Mouse (Mus musculus): ENCODE results near the gene Ccdc149. TPM values are rescaled to one million over a fixed set of nuclear protein-coding genes. Genes with fewer than 3 reads are reported as not detected.

The Ccdc149 gene
- polyA plus RNA-seq, 1 experiment = not detected

GRCm38 (mm10) chr5:52429731-52430480 lies 41.4 kb downstream of the Ccdc149 start:
- H3ac ChIP-seq (ENCODE audit: control insufficient read depth, insufficient read length) = no peak overlapping the region
- TF ChIP-seq TCF12 (IDR thresholded peaks at IDR 0.05; ENCODE audit: insufficient read depth, poor library complexity, severe bottlenecking) (no peak), CEBPB (IDR thresholded peaks at IDR 0.05; ENCODE audit: insufficient read depth, poor library complexity, severe bottlenecking) (no peak), POLR2AphosphoS2 (IDR thresholded peaks at IDR 0.05; ENCODE audit: insufficient read length, low read depth) (no peak), E2F4 (IDR thresholded peaks at IDR 0.05; ENCODE audit: insufficient read depth) (no peak), MAX (IDR thresholded peaks at IDR 0.05; ENCODE audit: low read depth) (no peak), REST (IDR thresholded peaks at IDR 0.05; ENCODE audit: insufficient read depth, insufficient read length) (no peak), POLR2A (IDR thresholded peaks at IDR 0.05; ENCODE audit: insufficient read length, low read depth) (no peak), MYOG (IDR thresholded peaks at IDR 0.05; ENCODE audit: control insufficient read depth in 1 of 3, insufficient read depth in 1 of 3, insufficient read length in 2 of 3, low read depth in 2 of 3) (no peak), MYOD1 (IDR thresholded peaks at IDR 0.05; ENCODE audit: control insufficient read depth in 1 of 3, insufficient read length in 2 of 3, low read depth in 2 of 3) (no peak), TCF3 (IDR thresholded peaks at IDR 0.05; ENCODE audit: insufficient read length, low read depth) (no peak), USF1 (IDR thresholded peaks at IDR 0.05; ENCODE audit: low read depth) (no peak), SRF (IDR thresholded peaks at IDR 0.05; ENCODE audit: control insufficient read depth, insufficient read length, low read depth) (no peak)
- peaks cover 4% of the 10 kb centered on the region for H3K27me3 ChIP-seq (ENCODE audit: control insufficient read depth, insufficient read depth, insufficient read length)
- no peaks in the 10 kb centered on the region for H3K79me2 ChIP-seq (ENCODE audit: control insufficient read depth, insufficient read depth)
- no peaks in the 10 kb centered on the region for H3K36me3 ChIP-seq (ENCODE audit: control insufficient read depth, insufficient read depth)
- H3K4me2 ChIP-seq (ENCODE audit: low read depth) = no peak overlapping the region
- H3K4me3 ChIP-seq = no peak overlapping the region

- no peak overlapping the region for H3K4me2 ChIP-seq (ENCODE audit: low read depth)
- no peaks in the 10 kb centered on the region for H3K36me3 ChIP-seq (ENCODE audit: control insufficient read depth, insufficient read depth)
- H3K79me2 ChIP-seq (ENCODE audit: control insufficient read depth, insufficient read depth) = no peaks in the 10 kb centered on the region
- H3K27me3 ChIP-seq (ENCODE audit: control insufficient read depth, insufficient read depth, insufficient read length) = peaks cover 4% of the 10 kb centered on the region
- H3K4me3 ChIP-seq = no peak overlapping the region
- TF ChIP-seq MYOD1 (IDR thresholded peaks at IDR 0.05; ENCODE audit: control insufficient read depth in 1 of 3, insufficient read length in 2 of 3, low read depth in 2 of 3) (no peak), TCF12 (IDR thresholded peaks at IDR 0.05; ENCODE audit: insufficient read depth, poor library complexity, severe bottlenecking) (no peak), TCF3 (IDR thresholded peaks at IDR 0.05; ENCODE audit: insufficient read length, low read depth) (no peak), E2F4 (IDR thresholded peaks at IDR 0.05; ENCODE audit: insufficient read depth) (no peak), POLR2A (IDR thresholded peaks at IDR 0.05; ENCODE audit: insufficient read length, low read depth) (no peak), CEBPB (IDR thresholded peaks at IDR 0.05; ENCODE audit: insufficient read depth, poor library complexity, severe bottlenecking) (no peak), MAX (IDR thresholded peaks at IDR 0.05; ENCODE audit: low read depth) (no peak), USF1 (IDR thresholded peaks at IDR 0.05; ENCODE audit: low read depth) (no peak), MYOG (IDR thresholded peaks at IDR 0.05; ENCODE audit: control insufficient read depth in 1 of 3, insufficient read depth in 1 of 3, insufficient read length in 2 of 3, low read depth in 2 of 3) (no peak)
- H3ac ChIP-seq (ENCODE audit: control insufficient read depth, insufficient read length) = no peak overlapping the region
Observed at GRCm38 (mm10) chr5:52428613-52429012, 42.7 kb downstream of the Ccdc149 start.

- H3ac ChIP-seq (ENCODE audit: control insufficient read depth, insufficient read length) = no peak overlapping the region
- H3K79me2 ChIP-seq (ENCODE audit: control insufficient read depth, insufficient read depth) = no peaks in the 10 kb centered on the region
- TF ChIP-seq MYOD1 (IDR thresholded peaks at IDR 0.05; ENCODE audit: control insufficient read depth in 1 of 3, insufficient read length in 2 of 3, low read depth in 2 of 3) (no peak), TCF3 (IDR thresholded peaks at IDR 0.05; ENCODE audit: insufficient read length, low read depth) (no peak), E2F4 (IDR thresholded peaks at IDR 0.05; ENCODE audit: insufficient read depth) (no peak), TCF12 (IDR thresholded peaks at IDR 0.05; ENCODE audit: insufficient read depth, poor library complexity, severe bottlenecking) (no peak), REST (IDR thresholded peaks at IDR 0.05; ENCODE audit: insufficient read depth, insufficient read length) (no peak), MAX (IDR thresholded peaks at IDR 0.05; ENCODE audit: low read depth) (no peak), POLR2AphosphoS2 (IDR thresholded peaks at IDR 0.05; ENCODE audit: insufficient read length, low read depth) (no peak), SRF (IDR thresholded peaks at IDR 0.05; ENCODE audit: control insufficient read depth, insufficient read length, low read depth) (no peak), CEBPB (IDR thresholded peaks at IDR 0.05; ENCODE audit: insufficient read depth, poor library complexity, severe bottlenecking) (no peak), MYOG (IDR thresholded peaks at IDR 0.05; ENCODE audit: control insufficient read depth in 1 of 3, insufficient read depth in 1 of 3, insufficient read length in 2 of 3, low read depth in 2 of 3) (no peak), POLR2A (IDR thresholded peaks at IDR 0.05; ENCODE audit: insufficient read length, low read depth) (no peak)
- no peaks in the 10 kb centered on the region for H3K27me3 ChIP-seq (ENCODE audit: control insufficient read depth, insufficient read depth, insufficient read length)
- no peak overlapping the region for H3K4me2 ChIP-seq (ENCODE audit: low read depth)
- H3K4me3 ChIP-seq = no peak overlapping the region
- no peaks in the 10 kb centered on the region for H3K36me3 ChIP-seq (ENCODE audit: control insufficient read depth, insufficient read depth)
Observed at GRCm38 (mm10) chr5:52425819-52426218, 45.5 kb downstream of the Ccdc149 start.

GRCm38 (mm10) chr5:52423893-52424292 lies 47.4 kb downstream of the Ccdc149 start:
- Histone ChIP-seq H3K4me3 (no peak overlapping the region), H3K79me2 (ENCODE audit: control insufficient read depth, insufficient read depth) (no peaks in the 10 kb centered on the region), H3K4me2 (ENCODE audit: low read depth) (no peak overlapping the region), H3K27me3 (ENCODE audit: control insufficient read depth, insufficient read depth, insufficient read length) (no peaks in the 10 kb centered on the region), H3ac (ENCODE audit: control insufficient read depth, insufficient read length) (no peak overlapping the region), H3K36me3 (ENCODE audit: control insufficient read depth, insufficient read depth) (no peaks in the 10 kb centered on the region)
- TF ChIP-seq TCF3 (IDR thresholded peaks at IDR 0.05; ENCODE audit: insufficient read length, low read depth) = no peak
- no peak for TF ChIP-seq POLR2AphosphoS2 (IDR thresholded peaks at IDR 0.05; ENCODE audit: insufficient read length, low read depth)
- no peak for TF ChIP-seq USF1 (IDR thresholded peaks at IDR 0.05; ENCODE audit: low read depth)
- no peak for TF ChIP-seq MYOD1 (IDR thresholded peaks at IDR 0.05; ENCODE audit: control insufficient read depth in 1 of 3, insufficient read length in 2 of 3, low read depth in 2 of 3)
- TF ChIP-seq CEBPB (IDR thresholded peaks at IDR 0.05; ENCODE audit: insufficient read depth, poor library complexity, severe bottlenecking) = no peak
- TF ChIP-seq MAX (IDR thresholded peaks at IDR 0.05; ENCODE audit: low read depth) = no peak
- TF ChIP-seq TCF12 (IDR thresholded peaks at IDR 0.05; ENCODE audit: insufficient read depth, poor library complexity, severe bottlenecking) = no peak
- TF ChIP-seq E2F4 (IDR thresholded peaks at IDR 0.05; ENCODE audit: insufficient read depth) = no peak
- no peak for TF ChIP-seq POLR2A (IDR thresholded peaks at IDR 0.05; ENCODE audit: insufficient read length, low read depth)
- no peak for TF ChIP-seq REST (IDR thresholded peaks at IDR 0.05; ENCODE audit: insufficient read depth, insufficient read length)
- TF ChIP-seq MYOG (IDR thresholded peaks at IDR 0.05; ENCODE audit: control insufficient read depth in 1 of 3, insufficient read depth in 1 of 3, insufficient read length in 2 of 3, low read depth in 2 of 3) = no peak
